10 mouse cellular contexts compared by ENCODE assay signal in genomic region chr19:44108996-44109395, GRCm38 (mm10). TPM values are rescaled to one million over a fixed set of nuclear protein-coding genes. Genes with fewer than 3 reads are reported as not detected.
DNase-seq lines count a peak whose midpoint lies in the region; ATAC-seq lines count a peak whose summit lies in the region.
"Had no signal": no experiment of that assay in that cellular context is flagged by ENCODE, and none has a peak within 500 bp of the region (broad histone marks: within the 10 kb centered on the region; RNA-seq: fewer than 3 reads in every experiment).

No protein-coding gene starts in this region.

- H3K27ac ChIP-seq in heart, embryonic 12.5 days (ENCODE audit: poor library complexity, severe bottlenecking), result no peak overlapping the region
- no peak overlapping the region for H3K27ac ChIP-seq in forebrain, embryonic 13.5 days

- no peaks in the 10 kb centered on the region for H3K9me3 ChIP-seq in heart, embryonic 12.5 days (replicated peaks)
- no peaks in the 10 kb centered on the region for H3K9me3 ChIP-seq in forebrain, embryonic 13.5 days (replicated peaks)

- DNase-seq in heart, postnatal 10 days, result peak; percentile 6 to 14
- DNase-seq in retina, postnatal 1 day, result peak; percentile 9
- no peak for DNase-seq in retina, embryonic 14.5 days (ENCODE audit: low spot score)
- peak; percentile 51 to 62 for DNase-seq in kidney, postnatal 36 days
- DNase-seq in thymus, postnatal 25 days, result no peak
- DNase-seq in embryo, embryonic 10.5 days (ENCODE audit: low spot score), result no peak
- DNase-seq: gastrocnemius, postnatal 36 days had no signal

- H3K4me2 ChIP-seq in heart, embryonic 12.5 days, result no peak overlapping the region
- H3K4me2 ChIP-seq in forebrain, embryonic 13.5 days, result no peak overlapping the region
- H3K4me2 ChIP-seq: liver, embryonic 11.5 days had no signal

- no peak overlapping the region for H3K4me3 ChIP-seq in heart, embryonic 12.5 days
- no peak overlapping the region for H3K4me3 ChIP-seq in forebrain, embryonic 13.5 days

- H3K4me1 ChIP-seq in heart, embryonic 12.5 days (replicated peaks), result peaks cover 11% of the 10 kb centered on the region
- peaks cover 20% of the 10 kb centered on the region for H3K4me1 ChIP-seq in forebrain, embryonic 13.5 days

- H3K36me3 ChIP-seq in heart, embryonic 12.5 days, result peaks cover 47% of the 10 kb centered on the region
- H3K36me3 ChIP-seq in forebrain, embryonic 13.5 days (ENCODE audit: poor library complexity, severe bottlenecking), result peaks cover 47% of the 10 kb centered on the region

- no peak overlapping the region for H3K9ac ChIP-seq in heart, embryonic 12.5 days
- H3K9ac ChIP-seq in forebrain, embryonic 13.5 days, result no peak overlapping the region

- ATAC-seq in heart, embryonic 12.5 days (ENCODE audit: insufficient number of reproducible peaks, low FRiP score), result no peak
- ATAC-seq in forebrain, embryonic 13.5 days, result no peak

- no peaks in the 10 kb centered on the region for H3K27me3 ChIP-seq in heart, embryonic 12.5 days (replicated peaks)
- no peaks in the 10 kb centered on the region for H3K27me3 ChIP-seq in forebrain, embryonic 13.5 days

- intact Hi-C loops in heart, postnatal 10 days (cut with DNase I), result no loop called here

RNA-seq across cellular contexts. Expression of gene Chuk, which starts 1.7 kb away (rescaled TPM):
- total RNA-seq in heart, postnatal 10 days (2021), result 10 to 100 TPM; 29.8 to 30.5 TPM
- polyA plus RNA-seq in heart, embryonic 12.5 days (2016; fragmentation: Nextera tagmentation; extraction: Ambion mirVana), result 36.3 and 37.4 TPM in 2 replicates
- 61.7 and 63.3 TPM in 2 replicates for polyA plus RNA-seq in forebrain, embryonic 13.5 days (2015; fragmentation: Nextera tagmentation; extraction: Ambion mirVana)

RNA-seq across cellular contexts. Expression of gene Cwf19l1, which starts 26.7 kb away (rescaled TPM):
- 10 to 100 TPM; 11.4 to 12.9 TPM for total RNA-seq in heart, postnatal 10 days (2021)
- polyA plus RNA-seq in heart, embryonic 12.5 days (2016; fragmentation: Nextera tagmentation; extraction: Ambion mirVana), result 19.1 and 19.7 TPM in 2 replicates
- polyA plus RNA-seq in forebrain, embryonic 13.5 days (2015; fragmentation: Nextera tagmentation; extraction: Ambion mirVana), result 37.1 and 39.4 TPM in 2 replicates

RNA-seq across cellular contexts. Expression of gene Bloc1s2, which starts 37.2 kb away (rescaled TPM):
- total RNA-seq in heart, postnatal 10 days (2021), result 10 to 100 TPM; 15.9 to 18.7 TPM
- 63.0 and 64.0 TPM in 2 replicates for polyA plus RNA-seq in heart, embryonic 12.5 days (2016; fragmentation: Nextera tagmentation; extraction: Ambion mirVana)
- 130 and 141 TPM in 2 replicates for polyA plus RNA-seq in forebrain, embryonic 13.5 days (2015; fragmentation: Nextera tagmentation; extraction: Ambion mirVana)

RNA-seq across cellular contexts. Expression of gene Erlin1, which starts 39.4 kb away (rescaled TPM):
- 1 to 10 TPM; 5.7 to 9.1 TPM for total RNA-seq in heart, postnatal 10 days (2021)
- 18.5 and 18.7 TPM in 2 replicates for polyA plus RNA-seq in heart, embryonic 12.5 days (2016; fragmentation: Nextera tagmentation; extraction: Ambion mirVana)
- polyA plus RNA-seq in forebrain, embryonic 13.5 days (2015; fragmentation: Nextera tagmentation; extraction: Ambion mirVana), result 17.8 and 19.8 TPM in 2 replicates

Comparison
In these comparisons a context has a peak if more than half of its experiments do, and no peak if none do; other contexts are left out.
1. DNase-seq: peak in heart, postnatal 10 days (2 of 2), retina, postnatal 1 day (single experiment) and kidney, postnatal 36 days (2 of 2); none in retina, embryonic 14.5 days (single experiment), thymus, postnatal 25 days (single experiment) and embryo, embryonic 10.5 days (single experiment).